Mouse (Mus musculus) thymus, adult 2 months (tissue): ENCODE results near the gene Arhgap31. TPM values are rescaled to one million over a fixed set of nuclear protein-coding genes. Genes with fewer than 3 reads are reported as not detected.

Experiments used
- DNase-seq: peaks from one replicate; pipeline ENCODE4 v3.0.0; 2021
- H3K27ac ChIP-seq: fragments of 200-500 bp; 2 replicates; pipeline ENCODE4 v1.5.1; 2012; ENCODE audit warnings: low read length, control low read depth; ENCODE audit not compliant: control insufficient read depth, insufficient read depth
- H3K27me3 ChIP-seq: fragments of 200-500 bp; 2 replicates; pipeline ENCODE4 v1.6.1; 2012; ENCODE audit warnings: mild to moderate bottlenecking, low read length, moderate library complexity, mixed read lengths; ENCODE audit not compliant: control insufficient read depth, insufficient read depth
- H3K36me3 ChIP-seq: fragments of 200-500 bp; 2 replicates; pipeline ENCODE4 v1.6.1; 2012; ENCODE audit warnings: mild to moderate bottlenecking, low read length, moderate library complexity; ENCODE audit not compliant: control insufficient read depth, insufficient read depth
- H3K4me1 ChIP-seq: fragments of 200-500 bp; replicated peaks from 2 replicates; pipeline ENCODE4 v1.6.1; 2012; ENCODE audit warnings: low read length; ENCODE audit not compliant: control insufficient read depth, insufficient read depth
- H3K4me3 ChIP-seq: fragments of 200-500 bp; 2 replicates; pipeline ENCODE4 v1.5.1; 2012; ENCODE audit warnings: mild to moderate bottlenecking, low read length, control low read depth, moderate library complexity; ENCODE audit not compliant: control insufficient read depth, insufficient read depth
- CTCF ChIP-seq: fragments of 200-500 bp; IDR thresholded peaks from 2 replicates; pipeline ENCODE4 v1.5.1; 2012; ENCODE audit warnings: mild to moderate bottlenecking, control low read depth, low read length, moderate library complexity, borderline replicate concordance; ENCODE audit not compliant: control insufficient read depth, poor library complexity, insufficient read depth; ENCODE audit errors: extremely low read depth
- POLR2A ChIP-seq: fragments of 200-500 bp; IDR thresholded peaks from 2 replicates; pipeline ENCODE4 v1.6.1; 2012; ENCODE audit warnings: mild to moderate bottlenecking, low read length, control low read depth, moderate library complexity; ENCODE audit not compliant: control insufficient read depth, poor library complexity, insufficient read depth; ENCODE audit errors: extremely low read depth
- WGBS: fragments of 180-500 bp; shearing (Covaris S2); methylation state at CpG from one replicate; pipeline ENCODE4 v1.1.7; 2018; 5-methylcytosine and 5-hydroxymethylcytosine counted together
- polyA plus RNA-seq: library from polyadenylated mRNA; depleted of rRNA; stranded (reverse); fragments of >200 nt; gene quantifications from 2 replicates; pipeline ENCODE4 v1.2.3, GENCODE M21; 2012

Gene Arhgap31
- polyA plus RNA-seq, 1 experiment: 10.2 TPM

GRCm38 (mm10) chr16:38703501-38703900 is 9.6 kb downstream of the Arhgap31 start:
- Histone ChIP-seq H3K27me3 (no peaks in the 10 kb centered on the region), H3K27ac (no peak overlapping the region), H3K4me3 (no peak overlapping the region), H3K4me1 (0 out of 2 replicates have a peak, but pooled peaks cover 5% of the 10 kb centered on the region), H3K36me3 (no peaks in the 10 kb centered on the region)
- no peak for TF ChIP-seq CTCF
- no peak for TF ChIP-seq POLR2A
- 97% methylated on average over 6 of the region's 6 CpGs for WGBS
- DNase-seq: no peak

GRCm38 (mm10) chr16:38702316-38702715 is 10.8 kb downstream of the Arhgap31 start:
- no peak for DNase-seq
- no peaks in the 10 kb centered on the region for H3K36me3 ChIP-seq
- no peak overlapping the region for H3K4me3 ChIP-seq
- H3K27me3 ChIP-seq: no peaks in the 10 kb centered on the region
- no peak overlapping the region for H3K27ac ChIP-seq
- WGBS: 93% methylated on average over 3 of the region's 3 CpGs
- TF ChIP-seq POLR2A: no peak
- no peak for TF ChIP-seq CTCF
- H3K4me1 ChIP-seq: 0 out of 2 replicates have a peak, but pooled peaks cover 5% of the 10 kb centered on the region

- no peak for TF ChIP-seq CTCF
- no peak for TF ChIP-seq POLR2A
- H3K36me3 ChIP-seq: no peaks in the 10 kb centered on the region
- H3K4me1 ChIP-seq: 0 out of 2 replicates have a peak, but pooled peaks cover 5% of the 10 kb centered on the region
- no peak for DNase-seq
- H3K27me3 ChIP-seq: no peaks in the 10 kb centered on the region
- no peak overlapping the region for H3K27ac ChIP-seq
- no peak overlapping the region for H3K4me3 ChIP-seq
- 20% methylated on average over 9 of the region's 9 CpGs for WGBS
Measured at GRCm38 (mm10) chr16:38701492-38702185, 11.4 kb downstream of the Arhgap31 start.

DNA sequence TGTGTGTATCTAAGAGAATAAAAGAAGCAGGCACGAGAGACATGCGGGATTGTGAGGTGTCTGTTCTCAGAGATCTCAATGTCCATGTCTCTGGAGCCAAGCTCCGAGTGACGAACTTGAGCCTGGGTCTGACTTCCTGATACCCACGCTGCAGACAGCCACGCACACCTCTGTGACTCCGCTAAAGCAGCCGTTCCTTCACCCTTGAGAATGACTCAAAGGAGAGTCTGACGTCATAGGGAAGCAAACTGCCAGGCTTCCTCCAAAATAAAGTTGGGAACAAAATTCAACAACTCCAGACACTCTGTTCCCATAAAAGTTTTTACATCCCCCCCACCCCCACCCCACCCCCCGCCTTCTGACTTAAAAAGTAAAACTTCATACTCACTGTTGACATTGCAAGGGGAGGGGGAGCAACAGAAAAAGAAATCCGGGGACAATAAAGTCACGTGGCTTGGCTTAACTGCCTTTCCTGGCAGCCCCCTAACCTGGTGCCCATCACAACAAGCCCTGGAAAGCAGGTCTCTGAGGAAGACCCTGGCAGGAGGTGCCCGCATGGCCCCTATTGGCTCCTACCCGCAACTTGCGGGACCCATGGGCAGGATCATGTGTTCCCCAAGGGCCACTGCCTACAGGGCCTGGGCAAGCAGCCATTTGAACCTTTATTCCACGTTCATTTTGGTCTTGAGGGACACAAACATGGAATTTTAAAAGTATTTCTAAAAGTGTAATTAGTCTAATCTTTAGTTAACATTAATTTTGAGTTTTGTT is 12.5 kb downstream of the Arhgap31 start:
- TF ChIP-seq CTCF (no peak), POLR2A (no peak)
- no peak overlapping the region for H3K4me3 ChIP-seq
- H3K27ac ChIP-seq: no peak overlapping the region
- DNase-seq: no peak
- H3K4me1 ChIP-seq: 0 out of 2 replicates have a peak, but pooled peaks cover 5% of the 10 kb centered on the region
- no peaks in the 10 kb centered on the region for H3K27me3 ChIP-seq
- WGBS: 91% methylated on average over 16 of the region's 16 CpGs
- H3K36me3 ChIP-seq: no peaks in the 10 kb centered on the region

DNA sequence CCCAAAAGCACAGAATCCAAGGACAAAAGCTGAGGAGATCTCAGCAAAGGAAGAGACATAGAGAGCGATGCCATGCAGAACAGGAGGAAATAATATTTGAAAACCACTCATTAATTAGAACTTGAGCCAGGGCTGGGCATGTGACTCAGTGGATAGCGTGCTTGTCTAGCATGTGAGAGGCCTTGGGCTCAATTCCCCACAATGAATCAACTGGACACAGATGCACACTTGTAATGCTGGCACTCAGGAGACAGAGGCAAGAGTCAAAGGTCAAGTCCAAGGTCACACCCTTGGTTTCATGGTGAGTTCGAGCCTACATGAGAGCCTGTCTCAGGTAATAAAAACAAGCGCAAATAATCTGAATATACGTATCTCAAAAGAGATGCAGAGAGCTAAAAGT is 15.5 kb downstream of the Arhgap31 start:
- DNase-seq: no peak
- no peaks in the 10 kb centered on the region for H3K36me3 ChIP-seq
- TF ChIP-seq CTCF: no peak
- no peak for TF ChIP-seq POLR2A
- no peak overlapping the region for H3K4me3 ChIP-seq
- WGBS: 93% methylated on average over 5 of the region's 5 CpGs
- 0 out of 2 replicates have a peak, but pooled peaks cover 5% of the 10 kb centered on the region for H3K4me1 ChIP-seq
- no peaks in the 10 kb centered on the region for H3K27me3 ChIP-seq
- H3K27ac ChIP-seq: no peak overlapping the region

DNA sequence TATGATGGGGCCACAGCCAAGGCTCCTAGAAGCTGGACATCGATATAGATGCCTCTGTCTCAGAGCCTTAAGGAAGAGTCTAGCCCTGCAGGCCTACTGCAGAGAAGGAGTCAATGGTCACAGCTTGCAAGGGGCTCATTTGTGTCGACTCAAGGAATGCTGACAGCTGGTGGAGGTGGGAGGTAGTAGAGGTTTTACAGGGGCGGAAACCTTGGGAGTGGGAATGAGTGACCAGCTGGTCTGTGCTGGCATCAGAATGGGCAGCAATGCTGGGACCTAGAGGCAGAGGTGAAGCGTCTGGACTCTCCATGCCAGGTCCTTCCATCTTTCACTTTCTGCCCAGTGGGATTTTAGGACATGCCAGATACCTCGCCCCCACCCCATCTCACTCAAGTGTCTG is 17.5 kb downstream of the Arhgap31 start:
- no peak overlapping the region for H3K27ac ChIP-seq
- DNase-seq: no peak
- H3K4me3 ChIP-seq: no peak overlapping the region
- TF ChIP-seq CTCF: no peak
- TF ChIP-seq POLR2A: no peak
- H3K4me1 ChIP-seq: no peaks in the 10 kb centered on the region
- no peaks in the 10 kb centered on the region for H3K27me3 ChIP-seq
- WGBS: 97% methylated on average over 5 of the region's 5 CpGs
- H3K36me3 ChIP-seq: no peaks in the 10 kb centered on the region
